Mouse (Mus musculus) CH12.LX (cell line): ENCODE data around the gene Tmem120a. TPM values are rescaled to one million over a fixed set of nuclear protein-coding genes. Genes with fewer than 3 reads are reported as not detected.

Experiments used
- DNase-seq: peaks from one replicate; pipeline ENCODE4 v3.0.0-alpha.2; 2013; ENCODE audit errors: extremely low read depth
- H3K27ac ChIP-seq: 2 replicates; pipeline ENCODE4 v1.5.1; 2012; ENCODE audit warnings: low read depth, mild to moderate bottlenecking, control low read depth, moderate library complexity; ENCODE audit not compliant: insufficient read depth
- H3K27me3 ChIP-seq: replicated peaks from 2 replicates; pipeline ENCODE3; 2012; ENCODE audit warnings: inconsistent platforms
- H3K36me3 ChIP-seq, 2 experiments: replicated peaks in 1 of 2; 2 replicates each; pipeline versions ENCODE3 to v1.6.1; 2012; ENCODE audit warnings: inconsistent platforms in 1 of 2, low read length in 1 of 2, mild to moderate bottlenecking in 1 of 2, mixed read lengths in 1 of 2, moderate library complexity in 1 of 2; ENCODE audit not compliant: control insufficient read depth in 1 of 2, insufficient read depth in 1 of 2
- H3K4me1 ChIP-seq, 2 experiments: 2 replicates each; pipeline ENCODE4 v1.6.1; 2012; ENCODE audit warnings: inconsistent platforms in 1 of 2, moderate library complexity in 1 of 2; ENCODE audit not compliant: insufficient read depth in 2 of 2, control insufficient read depth in 1 of 2
- H3K4me2 ChIP-seq: 2 replicates; pipeline ENCODE4 v1.6.1; 2012; ENCODE audit warnings: low read depth, mild to moderate bottlenecking, control low read depth; ENCODE audit not compliant: poor library complexity, insufficient read depth, severe bottlenecking
- H3K4me3 ChIP-seq, 3 experiments: fragments of 150-350 bp in 1 of 3; sonication (generic) in 1 of 3; replicated peaks in 1 of 3; 2 replicates each; pipeline versions ENCODE3 to v1.5.1; 2011 to 2012; ENCODE audit warnings: low read depth in 2 of 3, low read length in 2 of 3, mild to moderate bottlenecking in 2 of 3, moderate library complexity in 2 of 3, control low read depth in 1 of 3, improper control_type of control experiment in 1 of 3, inconsistent platforms in 1 of 3, mixed read lengths in 1 of 3; ENCODE audit not compliant: poor library complexity in 1 of 3
- H3K79me2 ChIP-seq: replicated peaks from 2 replicates; pipeline ENCODE4 v1.6.1; 2012; ENCODE audit warnings: mild to moderate bottlenecking, moderate library complexity; ENCODE audit not compliant: control insufficient read depth, poor library complexity, insufficient read depth, severe bottlenecking; ENCODE audit errors: extremely low read depth
- H3K9ac ChIP-seq: 2 replicates; pipeline ENCODE4 v1.6.1; 2012; ENCODE audit warnings: low read depth, mild to moderate bottlenecking, control low read depth, moderate library complexity; ENCODE audit not compliant: insufficient read depth
- H3K9me3 ChIP-seq: replicated peaks from 2 replicates; pipeline ENCODE3; 2012; ENCODE audit warnings: low read length, inconsistent platforms, mixed read lengths
- BHLHE40 ChIP-seq: IDR thresholded peaks from 2 replicates; pipeline ENCODE4 v1.6.1; 2011; ENCODE audit warnings: mild to moderate bottlenecking, low read depth, low read length, improper control_type of control experiment
- CHD2 ChIP-seq: IDR thresholded peaks from 2 replicates; pipeline ENCODE4 v1.6.1; 2011; ENCODE audit warnings: low read length, improper control_type of control experiment
- CTCF ChIP-seq, 2 experiments: IDR thresholded peaks in 1 of 2; conservative IDR thresholded peaks in 1 of 2; 2 replicates each; pipeline ENCODE4 v1.5.1; 2011 to 2012; ENCODE audit warnings: low read depth in 2 of 2, low read length in 2 of 2, improper control_type of control experiment in 1 of 2, inconsistent platforms in 1 of 2, mild to moderate bottlenecking in 1 of 2, moderate library complexity in 1 of 2
- E2F4 ChIP-seq: IDR thresholded peaks from 2 replicates; pipeline ENCODE4 v1.6.1; 2011; ENCODE audit warnings: low read depth, low read length, improper control_type of control experiment; ENCODE audit not compliant: insufficient replicate concordance
- EP300 ChIP-seq: IDR thresholded peaks from 2 replicates; pipeline ENCODE4 v1.6.1; 2011; ENCODE audit warnings: low read length, improper control_type of control experiment
- GABPA ChIP-seq: IDR thresholded peaks from 2 replicates; pipeline ENCODE4 v1.6.1; 2012; ENCODE audit warnings: low read depth, low read length, improper control_type of control experiment, inconsistent platforms; ENCODE audit not compliant: insufficient replicate concordance
- HCFC1 ChIP-seq: IDR thresholded peaks from 2 replicates; pipeline ENCODE4 v1.6.1; 2012; ENCODE audit warnings: low read depth, mild to moderate bottlenecking, inconsistent platforms, low read length, improper control_type of control experiment
- JUN ChIP-seq: IDR thresholded peaks from 2 replicates; pipeline ENCODE4 v1.6.1; 2011; ENCODE audit warnings: low read depth, mild to moderate bottlenecking, low read length, improper control_type of control experiment, moderate library complexity; ENCODE audit not compliant: insufficient read depth
- JUND ChIP-seq: conservative IDR thresholded peaks from 2 replicates; pipeline ENCODE4 v1.6.1; 2011; ENCODE audit warnings: low read depth, low read length, improper control_type of control experiment
- MAZ ChIP-seq: IDR thresholded peaks from 2 replicates; pipeline ENCODE4 v1.6.1; 2012; ENCODE audit warnings: low read depth, mild to moderate bottlenecking, inconsistent platforms, low read length, improper control_type of control experiment, moderate library complexity
- MEF2A ChIP-seq: IDR thresholded peaks from 2 replicates; pipeline ENCODE4 v1.6.1; 2014; ENCODE audit warnings: low read depth, mild to moderate bottlenecking, inconsistent platforms, low read length, improper control_type of control experiment, borderline replicate concordance
- NELFE ChIP-seq: IDR thresholded peaks from 2 replicates; pipeline ENCODE4 v1.6.1; 2011; ENCODE audit warnings: low read depth, low read length, improper control_type of control experiment
- PAX5 ChIP-seq: IDR thresholded peaks from 2 replicates; pipeline ENCODE4 v1.6.1; 2012; ENCODE audit warnings: low read length, inconsistent platforms, mixed read lengths
- POLR2A ChIP-seq: IDR thresholded peaks from 2 replicates; pipeline ENCODE4 v1.6.1; 2011; ENCODE audit warnings: low read depth, mild to moderate bottlenecking, improper control_type of control experiment, low read length
- POLR2AphosphoS2 ChIP-seq: IDR thresholded peaks from 2 replicates; pipeline ENCODE4 v1.6.1; 2011; ENCODE audit warnings: low read depth, low read length, improper control_type of control experiment
- RAD21 ChIP-seq: IDR thresholded peaks from 2 replicates; pipeline ENCODE4 v1.6.1; 2011; ENCODE audit warnings: low read depth, mild to moderate bottlenecking, low read length, improper control_type of control experiment, moderate library complexity
- SIN3A ChIP-seq: IDR thresholded peaks from 2 replicates; pipeline ENCODE4 v1.6.1; 2012; ENCODE audit warnings: low read length, improper control_type of control experiment, inconsistent platforms
- SMC3 ChIP-seq: IDR thresholded peaks from 2 replicates; pipeline ENCODE4 v1.6.1; 2011; ENCODE audit warnings: low read depth, low read length, improper control_type of control experiment
- TCF12 ChIP-seq: IDR thresholded peaks from 2 replicates; pipeline ENCODE4 v1.6.1; 2014; ENCODE audit warnings: low read depth, mild to moderate bottlenecking, inconsistent platforms, low read length, improper control_type of control experiment
- USF1 ChIP-seq: IDR thresholded peaks from 2 replicates; pipeline ENCODE4 v1.6.1; 2014; ENCODE audit warnings: low read depth, mild to moderate bottlenecking, inconsistent platforms, low read length, improper control_type of control experiment
- USF2 ChIP-seq: conservative IDR thresholded peaks from 2 replicates; pipeline ENCODE4 v1.6.1; 2011; ENCODE audit warnings: low read depth, low read length, improper control_type of control experiment
- ZC3H11A ChIP-seq: IDR thresholded peaks from 2 replicates; pipeline ENCODE4 v1.6.1; 2012; ENCODE audit warnings: low read depth, mild to moderate bottlenecking, inconsistent platforms, low read length, improper control_type of control experiment
- ZKSCAN1 ChIP-seq: IDR thresholded peaks from 2 replicates; pipeline ENCODE4 v1.6.1; 2012; ENCODE audit warnings: low read depth, inconsistent platforms, low read length, improper control_type of control experiment, borderline replicate concordance
- ZNF384 ChIP-seq: IDR thresholded peaks from 2 replicates; pipeline ENCODE4 v1.6.1; 2012; ENCODE audit warnings: low read depth, low read length, improper control_type of control experiment, inconsistent platforms
- dilution Hi-C: fragments of 300-500 bp; cut with MboI; formaldehyde crosslinking; loops from 2 replicates; pipeline ENCODE4 v1.14.3; 2020; ENCODE audit warnings: low sequenced_read_pairs; ENCODE audit not compliant: extremely low pct_unique_long_range_greater_than_20kb, extremely low pct_ligation_motif_present
- in situ Hi-C: fragments of 300-500 bp; cut with MboI; formaldehyde crosslinking; loops from 3 replicates; pipeline ENCODE4 v1.14.3; 2019; ENCODE audit warnings: low sequenced_read_pairs, low pct_ligation_motif_present, low pct_unique_long_range_greater_than_20kb, mixed read lengths
- polyA plus RNA-seq: library from polyadenylated mRNA; unstranded; fragments of >175 nt; gene quantifications from 2 replicates; pipeline ENCODE4 v1.2.1, GENCODE M21; 2012; ENCODE audit warnings: low read depth; ENCODE audit not compliant: insufficient read length
- total RNA-seq, 2 experiments: library from RNA; depleted of rRNA; stranded (reverse); fragments of 300-350 nt in 1 of 2; fragments of >200 nt in 1 of 2; gene quantifications; 2 replicates each; pipeline ENCODE4 v1.2.3; 2012 to 2014

Gene Tmem120a
- total and polyA plus RNA-seq, 3 experiments = 12.0 to 27.1 (median 21.4) TPM

DNA sequence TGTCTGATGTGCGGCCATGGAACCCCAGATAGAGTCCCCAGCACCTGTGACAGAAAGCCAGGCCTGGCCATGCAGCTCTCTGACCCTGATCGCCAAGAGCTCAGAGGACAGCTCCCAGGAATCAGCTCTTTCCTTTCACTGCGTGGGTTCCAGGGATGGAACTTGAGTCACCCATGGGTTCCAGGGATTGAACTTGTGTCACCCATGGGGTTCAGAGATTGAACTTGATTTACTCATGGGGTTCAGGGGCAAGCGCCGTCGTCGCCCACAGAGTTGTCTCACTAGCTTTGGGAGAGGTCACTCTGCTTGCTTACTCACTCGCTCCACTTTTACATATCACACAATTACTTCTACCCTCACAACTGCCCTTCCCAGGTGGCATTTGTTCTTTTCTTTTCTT is 23.2 kb downstream of the Tmem120a start:
- no peak overlapping the region for H3K9ac ChIP-seq
- H3K79me2 ChIP-seq = no peaks in the 10 kb centered on the region
- H3K4me2 ChIP-seq = no peak overlapping the region
- peaks cover 29 to 71% of the 10 kb centered on the region in 2 experiments for H3K4me1 ChIP-seq
- no peak overlapping the region for H3K27ac ChIP-seq
- in situ Hi-C loops = no loop called here
- no peak for DNase-seq
- H3K36me3 ChIP-seq = peaks cover 16 to 67% of the 10 kb centered on the region in 2 experiments
- TF ChIP-seq ZNF384 = no peak
- no peak for TF ChIP-seq SIN3A
- TF ChIP-seq SMC3 = no peak
- TF ChIP-seq CHD2 = no peak
- TF ChIP-seq BHLHE40 = no peak
- TF ChIP-seq NELFE = no peak
- TF ChIP-seq EP300 = no peak
- no peak for TF ChIP-seq JUND
- TF ChIP-seq MEF2A = no peak
- TF ChIP-seq JUN = no peak
- no peak for TF ChIP-seq GABPA
- TF ChIP-seq PAX5 = no peak
- no peak for TF ChIP-seq E2F4
- TF ChIP-seq RAD21 = no peak
- no peak for TF ChIP-seq USF2
- no peak for TF ChIP-seq CTCF (conservative IDR thresholded peaks at IDR 0.05 in 1 of 2, IDR thresholded peaks at IDR 0.05 in 1 of 2; ENCODE audit: low read depth in 2 of 2, low read length in 2 of 2)
- TF ChIP-seq POLR2AphosphoS2 = no peak
- no peak for TF ChIP-seq TCF12
- TF ChIP-seq, all 38 proteins: peak for 0
- H3K4me3 ChIP-seq = no peak overlapping the region
- no peaks in the 10 kb centered on the region for H3K9me3 ChIP-seq
- no peaks in the 10 kb centered on the region for H3K27me3 ChIP-seq
- dilution Hi-C loops = no loop called here

GRCm38 (mm10) chr5:135720121-135720520 is 24.1 kb downstream of the Tmem120a start:
- Histone ChIP-seq H3K9me3 (no peaks in the 10 kb centered on the region), H3K27ac (no peak overlapping the region), H3K79me2 (no peaks in the 10 kb centered on the region), H3K36me3 (peaks cover 23 to 67% of the 10 kb centered on the region in 2 experiments), H3K4me1 (peaks cover 31 to 66% of the 10 kb centered on the region in 2 experiments)
- in situ Hi-C loops = no loop called here
- DNase-seq = no peak
- TF ChIP-seq CHD2 (no peak), JUND (no peak), ZC3H11A (no peak), SIN3A (no peak), ZKSCAN1 (no peak), MAZ (no peak), POLR2A (no peak), HCFC1 (no peak), USF1 (no peak)
- TF ChIP-seq, all 38 proteins: peak for 0
- dilution Hi-C loops = no loop called here
- no peak overlapping the region for H3K4me2 ChIP-seq
- no peak overlapping the region for H3K9ac ChIP-seq
- H3K27me3 ChIP-seq = no peaks in the 10 kb centered on the region
- no peak overlapping the region for H3K4me3 ChIP-seq
